Mouse (Mus musculus) thymus, adult 2 months (tissue): ENCODE measurements around the gene Adgre5.

Experiments
- CTCF ChIP-seq: fragments of 200-500 bp; IDR thresholded peaks from 2 replicates; pipeline ENCODE4 v1.5.1; 2012; ENCODE audit warnings: mild to moderate bottlenecking, control low read depth, low read length, moderate library complexity, borderline replicate concordance; ENCODE audit not compliant: control insufficient read depth, poor library complexity, insufficient read depth; ENCODE audit errors: extremely low read depth
- POLR2A ChIP-seq: fragments of 200-500 bp; IDR thresholded peaks from 2 replicates; pipeline ENCODE4 v1.6.1; 2012; ENCODE audit warnings: mild to moderate bottlenecking, low read length, control low read depth, moderate library complexity; ENCODE audit not compliant: control insufficient read depth, poor library complexity, insufficient read depth; ENCODE audit errors: extremely low read depth

DNA sequence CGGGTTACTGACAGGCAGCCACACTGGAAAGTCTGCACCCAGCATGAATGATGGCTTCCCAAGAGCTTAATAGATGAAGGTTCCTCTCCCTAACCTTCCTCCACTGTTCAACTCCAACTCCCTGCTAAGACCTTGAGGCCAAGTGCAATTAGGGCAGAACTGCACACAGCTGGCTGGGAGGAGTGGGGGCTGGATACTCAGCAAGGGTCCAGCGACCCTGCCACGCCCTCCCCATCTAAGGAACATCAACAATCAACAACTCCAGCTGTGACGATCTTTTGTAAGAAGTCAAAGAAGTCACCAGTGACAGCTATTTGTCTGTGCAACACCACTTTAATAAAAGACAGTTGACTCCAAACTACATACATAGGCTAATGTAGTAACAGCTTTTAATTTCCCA lies 35.5 kb upstream of the Adgre5 start:
- no peak for TF ChIP-seq POLR2A
- TF ChIP-seq CTCF = no peak
